Mouse (Mus musculus) limb, embryonic 13.5 days (tissue): ENCODE measurements at regions not wholly inside any gene's neighbourhood (a gene's known extent, or its start where the extent isn't known, plus 50 kb on each side); places are given as distances from the start of the nearest gene placed in this dataset.

Experiments
- ATAC-seq: fragments of 200-750 bp; cut with Nextera tagmentation; 2 replicates; pipeline ENCODE4 v1.8.0; 2017; ENCODE audit warnings: low read depth, moderate number of reproducible peaks, moderate TSS enrichment; ENCODE audit not compliant: low FRiP score
- H3K27ac ChIP-seq: fragments of 300-500 bp; sonication (generic); 2 replicates; pipeline ENCODE4 v1.5.1; 2015; ENCODE audit warnings: inconsistent platforms, mild to moderate bottlenecking, moderate library complexity
- H3K27me3 ChIP-seq: fragments of 300-500 bp; sonication (generic); 2 replicates; pipeline ENCODE4 v1.6.1; 2015; ENCODE audit warnings: mild to moderate bottlenecking, inconsistent platforms
- H3K36me3 ChIP-seq: fragments of 300-500 bp; sonication (generic); 2 replicates; pipeline ENCODE4 v1.6.1; 2015; ENCODE audit warnings: inconsistent platforms, mild to moderate bottlenecking, moderate library complexity
- H3K4me1 ChIP-seq: fragments of 300-500 bp; sonication (generic); 2 replicates; pipeline ENCODE4 v1.6.1; 2015; ENCODE audit warnings: inconsistent platforms
- H3K4me2 ChIP-seq: fragments of 300-500 bp; sonication (generic); replicated peaks from 2 replicates; pipeline ENCODE4 v1.6.1; 2015; ENCODE audit warnings: inconsistent platforms, mild to moderate bottlenecking, moderate library complexity
- H3K4me3 ChIP-seq: fragments of 300-500 bp; sonication (generic); 2 replicates; pipeline ENCODE4 v1.5.1; 2015; ENCODE audit warnings: moderate library complexity, mild to moderate bottlenecking, inconsistent platforms
- H3K9ac ChIP-seq: fragments of 300-500 bp; sonication (generic); 2 replicates; pipeline ENCODE4 v1.6.1; 2015; ENCODE audit warnings: mild to moderate bottlenecking, inconsistent platforms
- H3K9me3 ChIP-seq: fragments of 300-500 bp; sonication (generic); 2 replicates; pipeline ENCODE4 v1.6.1; 2016; ENCODE audit warnings: inconsistent platforms
- WGBS: fragments of 180-500 bp; shearing (Covaris S2); methylation state at CpG from one replicate; pipeline ENCODE4 v1.1.7; 2015; 5-methylcytosine and 5-hydroxymethylcytosine counted together

- no peaks in the 10 kb centered on the region; the same call in 1 of the 2 replicates for H3K27me3 ChIP-seq
- 79% methylated on average over 21 of the region's 21 CpGs for WGBS
- H3K4me3 ChIP-seq, result no peak overlapping the region
- no peaks in the 10 kb centered on the region for H3K9me3 ChIP-seq
- H3K9ac ChIP-seq, result no peak overlapping the region
- H3K4me1 ChIP-seq, result peaks cover 19% of the 10 kb centered on the region
- no peak for ATAC-seq
- no peak overlapping the region for H3K4me2 ChIP-seq
- no peaks in the 10 kb centered on the region for H3K36me3 ChIP-seq
- H3K27ac ChIP-seq, result no peak overlapping the region
Observed at GRCm38 (mm10) chr17:27316711-27317575, 112.7 kb upstream of the Lemd2 start.

GRCm38 (mm10) chr17:27315947-27316628 lies 111.8 kb upstream of the Lemd2 start:
- ATAC-seq, result no peak
- Histone ChIP-seq H3K4me1 (peaks cover 19% of the 10 kb centered on the region), H3K9me3 (no peaks in the 10 kb centered on the region), H3K4me3 (no peak overlapping the region), H3K4me2 (no peak overlapping the region), H3K27ac (no peak overlapping the region), H3K27me3 (no peaks in the 10 kb centered on the region; the same call in 1 of the 2 replicates), H3K36me3 (no peaks in the 10 kb centered on the region), H3K9ac (no peak overlapping the region)
- WGBS, result 76% methylated on average over 11 of the region's 11 CpGs

GRCm38 (mm10) chr17:27315428-27315827 lies 111.2 kb upstream of the Lemd2 start:
- no peak overlapping the region for H3K4me2 ChIP-seq
- H3K4me3 ChIP-seq, result no peak overlapping the region
- H3K27ac ChIP-seq, result no peak overlapping the region
- no peaks in the 10 kb centered on the region for H3K9me3 ChIP-seq
- no peak overlapping the region for H3K9ac ChIP-seq
- WGBS, result 53% methylated on average over 3 of the region's 3 CpGs
- H3K4me1 ChIP-seq, result peaks cover 19% of the 10 kb centered on the region
- no peak for ATAC-seq
- no peaks in the 10 kb centered on the region; the same call in 1 of the 2 replicates for H3K27me3 ChIP-seq
- H3K36me3 ChIP-seq, result no peaks in the 10 kb centered on the region

- Histone ChIP-seq H3K9me3 (no peaks in the 10 kb centered on the region), H3K9ac (no peak overlapping the region), H3K36me3 (no peaks in the 10 kb centered on the region), H3K4me2 (no peak overlapping the region), H3K27me3 (no peaks in the 10 kb centered on the region; the same call in 1 of the 2 replicates), H3K4me1 (peaks cover 19% of the 10 kb centered on the region), H3K27ac (no peak overlapping the region), H3K4me3 (no peak overlapping the region)
- 40% methylated on average over 7 of the region's 7 CpGs for WGBS
- ATAC-seq, result no peak
Observed at GRCm38 (mm10) chr17:27314821-27315392, 110.6 kb upstream of the Lemd2 start.

- H3K27ac ChIP-seq, result no peak overlapping the region
- no peaks in the 10 kb centered on the region for H3K4me1 ChIP-seq
- no peak for ATAC-seq
- no peaks in the 10 kb centered on the region for H3K36me3 ChIP-seq
- 51% methylated on average over 4 of the region's 4 CpGs for WGBS
- no peaks in the 10 kb centered on the region for H3K27me3 ChIP-seq
- H3K9me3 ChIP-seq, result no peaks in the 10 kb centered on the region
- no peak overlapping the region for H3K9ac ChIP-seq
- no peak overlapping the region for H3K4me2 ChIP-seq
- H3K4me3 ChIP-seq, result no peak overlapping the region
Observed at GRCm38 (mm10) chr17:27308933-27309332, 104.7 kb upstream of the Lemd2 start.

GRCm38 (mm10) chr17:27304842-27305241 lies 100.6 kb upstream of the Lemd2 start:
- no peak for ATAC-seq
- Histone ChIP-seq H3K27me3 (no peaks in the 10 kb centered on the region), H3K4me2 (no peak overlapping the region; the same call in 1 of the 2 replicates), H3K9me3 (no peaks in the 10 kb centered on the region), H3K27ac (no peak overlapping the region), H3K36me3 (no peaks in the 10 kb centered on the region), H3K4me3 (no peak overlapping the region), H3K4me1 (no peaks in the 10 kb centered on the region), H3K9ac (no peak overlapping the region)
- 47% methylated on average over 3 of the region's 3 CpGs for WGBS

- 74% methylated on average over 17 of the region's 17 CpGs for WGBS
- no peak overlapping the region for H3K9ac ChIP-seq
- H3K4me1 ChIP-seq, result no peaks in the 10 kb centered on the region
- H3K4me2 ChIP-seq, result no peak overlapping the region
- H3K9me3 ChIP-seq, result no peaks in the 10 kb centered on the region
- H3K36me3 ChIP-seq, result no peaks in the 10 kb centered on the region
- ATAC-seq, result no peak
- no peaks in the 10 kb centered on the region for H3K27me3 ChIP-seq
- H3K27ac ChIP-seq, result no peak overlapping the region
- no peak overlapping the region for H3K4me3 ChIP-seq
Observed at GRCm38 (mm10) chr17:27303633-27304479, 99.6 kb upstream of the Lemd2 start.

- Histone ChIP-seq H3K27me3 (no peaks in the 10 kb centered on the region), H3K27ac (no peak overlapping the region), H3K4me3 (no peak overlapping the region), H3K4me2 (no peak overlapping the region), H3K9ac (no peak overlapping the region), H3K4me1 (0 out of 2 replicates have a peak, but pooled peaks cover 3% of the 10 kb centered on the region), H3K36me3 (no peaks in the 10 kb centered on the region), H3K9me3 (no peaks in the 10 kb centered on the region)
- no peak for ATAC-seq
- 93% methylated on average over 12 of the region's 12 CpGs for WGBS
Observed at GRCm38 (mm10) chr17:27303061-27303460, 98.8 kb upstream of the Lemd2 start.

- no peaks in the 10 kb centered on the region for H3K27me3 ChIP-seq
- no peaks in the 10 kb centered on the region for H3K36me3 ChIP-seq
- H3K9ac ChIP-seq, result no peak overlapping the region
- 50% methylated on average over 11 of the region's 11 CpGs for WGBS
- 0 out of 2 replicates have a peak, but pooled peaks cover 3% of the 10 kb centered on the region for H3K4me1 ChIP-seq
- no peak overlapping the region for H3K4me2 ChIP-seq
- H3K9me3 ChIP-seq, result peaks cover 5% of the 10 kb centered on the region; the same call in 1 of the 2 replicates
- H3K4me3 ChIP-seq, result no peak overlapping the region
- H3K27ac ChIP-seq, result no peak overlapping the region
- ATAC-seq, result no peak
Observed at GRCm38 (mm10) chr17:27301376-27301775, 97.1 kb upstream of the Lemd2 start.

- Histone ChIP-seq H3K9ac (no peak overlapping the region), H3K4me2 (no peak overlapping the region), H3K9me3 (peaks cover 9% of the 10 kb centered on the region; the same call in 1 of the 2 replicates), H3K27me3 (no peaks in the 10 kb centered on the region), H3K4me1 (peaks cover 7% of the 10 kb centered on the region; the same call in 1 of the 2 replicates), H3K27ac (no peak overlapping the region), H3K4me3 (no peak overlapping the region), H3K36me3 (no peaks in the 10 kb centered on the region)
- WGBS, result 74% methylated on average over 4 of the region's 4 CpGs
- ATAC-seq, result no peak
Observed at GRCm38 (mm10) chr17:27299297-27299696, 95.0 kb upstream of the Lemd2 start.

- Histone ChIP-seq H3K4me2 (no peak overlapping the region), H3K9ac (no peak overlapping the region), H3K36me3 (no peaks in the 10 kb centered on the region), H3K4me3 (no peak overlapping the region), H3K27ac (no peak overlapping the region), H3K9me3 (peaks cover 9% of the 10 kb centered on the region; the same call in 1 of the 2 replicates), H3K4me1 (peaks cover 10% of the 10 kb centered on the region; the same call in 1 of the 2 replicates), H3K27me3 (no peaks in the 10 kb centered on the region)
- ATAC-seq, result no peak
- whole genome bisulfite sequencing, result 66% methylated on average over 10 of the region's 10 CpGs
Observed at GRCm38 (mm10) chr17:27298351-27298750, 94.1 kb upstream of the Lemd2 start.
